Mouse (Mus musculus): ENCODE data around the gene Rac1.

DNA sequence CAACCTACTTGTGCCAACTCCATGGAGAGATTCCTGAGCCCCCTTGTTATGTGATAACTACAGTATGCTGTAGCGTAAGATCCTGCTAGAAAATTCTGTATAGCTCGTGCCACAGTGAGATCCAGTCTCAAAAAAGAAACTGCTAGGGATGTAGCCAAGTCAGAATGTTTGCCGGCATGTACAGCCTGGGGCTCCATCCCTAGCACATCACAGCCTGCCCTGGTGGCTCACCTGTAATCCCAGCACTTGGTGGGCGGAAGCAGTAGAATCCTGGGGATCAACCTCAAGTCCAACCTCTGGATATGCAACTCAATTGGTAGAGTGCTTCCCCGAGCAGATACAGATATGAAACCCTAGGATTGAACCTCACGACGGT lies 460 bp upstream of the Rac1 start:
- TF ChIP-seq CTCF (IDR thresholded peaks at IDR 0.05; ENCODE audit: control insufficient read depth, insufficient read depth, insufficient replicate concordance, low read depth, low read length) (no peak), POLR2A (IDR thresholded peaks at IDR 0.05; ENCODE audit: control insufficient read depth, low read depth, low read length) (no peak)
